Mouse (Mus musculus) heart, embryonic 11.5 days (tissue): Measurements from ENCODE around the gene Olfr486. TPM values are rescaled to one million over a fixed set of nuclear protein-coding genes. Genes with fewer than 3 reads are reported as not detected.
"Not testable (repeated sequence)": the region's sequence is repeated elsewhere in the genome, so short reads cannot be mapped to it uniquely, and the experiment has no call there.

Experiments
- ATAC-seq: fragments of 200-750 bp; cut with Nextera tagmentation; replicated peaks from 2 replicates; pipeline ENCODE4 v1.8.0; 2017; ENCODE audit warnings: moderate library complexity; ENCODE audit not compliant: insufficient number of reproducible peaks, low FRiP score, low TSS enrichment
- H3K27ac ChIP-seq: fragments of 300-500 bp; sonication (generic); 2 replicates; pipeline ENCODE4 v1.5.1; 2014; ENCODE audit warnings: mild to moderate bottlenecking, low read depth, low read length
- H3K27me3 ChIP-seq: fragments of 300-500 bp; sonication (generic); 2 replicates; pipeline ENCODE4 v1.6.1; 2014; ENCODE audit warnings: mild to moderate bottlenecking, low read length, mixed read lengths; ENCODE audit not compliant: control insufficient read depth, insufficient read depth
- H3K36me3 ChIP-seq: fragments of 300-500 bp; sonication (generic); 2 replicates; pipeline ENCODE4 v1.6.1; 2014; ENCODE audit warnings: mild to moderate bottlenecking, low read length, moderate library complexity, mixed read lengths; ENCODE audit not compliant: control insufficient read depth, insufficient read depth
- H3K4me1 ChIP-seq: fragments of 300-500 bp; sonication (generic); 2 replicates; pipeline ENCODE4 v1.6.1; 2014; ENCODE audit warnings: low read length; ENCODE audit not compliant: control insufficient read depth, insufficient read depth
- H3K4me2 ChIP-seq: fragments of 300-500 bp; sonication (generic); 2 replicates; pipeline ENCODE4 v1.6.1; 2014; ENCODE audit warnings: mild to moderate bottlenecking, moderate library complexity
- H3K4me3 ChIP-seq: fragments of 300-500 bp; sonication (generic); 2 replicates; pipeline ENCODE4 v1.5.1; 2014; ENCODE audit warnings: low read depth, low read length
- H3K9ac ChIP-seq: fragments of 300-500 bp; sonication (generic); 2 replicates; pipeline ENCODE4 v1.6.1; 2014; ENCODE audit warnings: mild to moderate bottlenecking, low read depth, low read length, moderate library complexity
- H3K9me3 ChIP-seq: fragments of 300-500 bp; sonication (generic); replicated peaks from 2 replicates; pipeline ENCODE4 v1.6.1; 2016; ENCODE audit warnings: low read length; ENCODE audit not compliant: control insufficient read depth
- WGBS: fragments of 180-500 bp; shearing (Covaris S2); extraction: QIAGEN DNeasy Blood & Tissue Kit; methylation state at CpG from one replicate; pipeline ENCODE4 v1.1.7; 2014; ENCODE audit not compliant: insufficient replicate concordance; 5-methylcytosine and 5-hydroxymethylcytosine counted together
- polyA plus RNA-seq: library from polyadenylated mRNA; unstranded; fragments of >200 nt; fragmentation: Nextera tagmentation; extraction: Ambion mirVana; gene quantifications from 2 replicates; pipeline ENCODE4 v1.2.1, GENCODE M21; 2014

The Olfr486 gene
- polyA plus RNA-seq: not detected in 2 replicates

DNA sequence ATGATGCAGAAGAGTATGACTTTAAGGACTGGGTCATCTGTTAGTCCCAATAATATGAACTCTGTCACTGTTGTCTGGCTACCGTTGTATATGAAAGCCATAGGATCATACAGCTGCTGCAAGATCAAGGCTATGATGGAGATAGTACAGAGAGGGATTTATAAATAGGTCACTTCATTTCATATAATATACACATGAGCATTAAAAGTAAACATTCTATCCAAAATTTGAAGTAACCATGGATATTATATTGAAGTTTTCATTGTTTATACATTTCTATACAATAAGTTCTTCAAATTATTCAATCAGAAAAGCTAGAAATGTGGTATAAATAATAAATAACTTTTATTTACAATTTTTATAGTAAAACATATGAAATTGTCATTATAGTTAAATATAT is at the start of gene Olfr486:
Gene Olfr486, minus strand, starts transcription at position 101 of the 400 bp plus-strand sequence.
- ATAC-seq, H3K4me3 ChIP-seq, H3K9me3 ChIP-seq, H3K27me3 ChIP-seq, H3K4me2 ChIP-seq, H3K36me3 ChIP-seq, H3K9ac ChIP-seq, H3K4me1 ChIP-seq, H3K27ac ChIP-seq: not testable (repeated sequence)
- WGBS: 94% methylated on average over 1 of the region's 1 CpGs

DNA sequence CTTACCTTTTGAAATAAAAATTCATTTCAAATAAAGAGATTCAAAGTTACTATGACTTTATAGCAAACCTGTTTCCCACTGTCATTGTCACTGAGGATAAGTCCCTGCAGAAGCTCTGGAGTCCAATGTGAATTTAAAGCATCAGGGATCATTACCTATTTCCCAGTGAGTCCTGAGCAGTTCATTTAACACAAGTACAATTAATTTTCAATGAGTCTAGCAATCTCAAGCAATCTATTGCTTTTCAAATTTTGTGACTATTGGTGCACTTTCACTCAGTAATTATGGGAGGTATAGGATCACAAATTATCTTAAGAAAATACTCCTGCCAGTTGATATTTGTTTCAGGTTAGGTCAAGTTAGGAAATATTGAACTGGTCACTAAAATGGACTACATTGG is 42.0 kb upstream of the Olfr486 start, which contains the start of gene Olfr487:
Gene Olfr487, minus strand, starts transcription at position 101 of the 400 bp plus-strand sequence.
- ATAC-seq, H3K9ac ChIP-seq, H3K4me2 ChIP-seq, H3K9me3 ChIP-seq, H3K4me1 ChIP-seq, H3K27ac ChIP-seq, H3K36me3 ChIP-seq, H3K4me3 ChIP-seq, H3K27me3 ChIP-seq: not testable (repeated sequence)

DNA sequence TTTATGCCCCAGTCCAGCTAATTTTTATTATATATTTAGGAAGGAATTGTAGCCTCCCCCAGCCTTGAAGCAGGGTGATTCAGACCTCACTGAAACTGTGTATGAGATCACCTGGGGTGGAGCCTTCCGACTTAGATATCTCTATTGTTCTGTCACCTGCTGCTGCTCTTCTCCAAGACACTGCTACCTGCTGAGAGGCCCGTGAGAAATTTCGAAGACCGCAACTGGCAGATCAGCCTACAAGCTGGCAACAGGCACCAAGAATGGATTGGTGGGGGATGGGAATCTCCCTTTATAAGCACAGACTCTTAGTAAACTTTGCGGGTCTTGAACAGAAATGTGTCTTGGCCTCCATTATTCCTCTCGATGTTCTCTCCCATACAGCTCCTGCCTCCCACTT is 24.4 kb upstream of the Olfr486 start:
- WGBS: 69% methylated on average over 6 of the region's 6 CpGs
- H3K36me3 ChIP-seq: no peaks in the 10 kb centered on the region
- H3K9me3 ChIP-seq: no peaks in the 10 kb centered on the region
- no peak overlapping the region for H3K4me2 ChIP-seq
- no peaks in the 10 kb centered on the region for H3K27me3 ChIP-seq
- H3K4me3 ChIP-seq: no peak overlapping the region
- H3K4me1 ChIP-seq: no peaks in the 10 kb centered on the region
- no peak overlapping the region for H3K9ac ChIP-seq
- no peak overlapping the region for H3K27ac ChIP-seq
- ATAC-seq: no peak

DNA sequence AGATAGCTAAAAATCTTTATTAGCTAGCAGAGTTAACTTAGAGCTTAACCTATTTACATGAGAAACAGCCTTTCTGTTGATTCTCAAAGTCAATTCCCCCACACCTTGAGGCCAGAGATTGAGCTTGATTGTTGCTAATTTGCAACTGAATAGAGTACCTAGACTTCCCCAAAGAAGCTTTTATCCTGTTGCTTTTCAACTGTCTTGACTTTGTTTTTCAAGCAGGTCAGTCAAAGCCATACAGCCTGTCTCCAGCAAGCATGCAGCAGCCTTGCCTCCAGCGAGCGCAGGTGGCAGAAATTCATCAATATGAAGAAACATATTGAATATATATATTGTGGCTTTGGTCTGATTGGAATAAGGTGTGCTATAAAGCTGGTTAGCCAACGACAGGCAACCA is 23.8 kb upstream of the Olfr486 start:
- not testable (repeated sequence) for H3K4me1 ChIP-seq, H3K9ac ChIP-seq, H3K36me3 ChIP-seq, H3K4me3 ChIP-seq, H3K27me3 ChIP-seq, H3K4me2 ChIP-seq, H3K27ac ChIP-seq, H3K9me3 ChIP-seq, ATAC-seq
- WGBS: 59% methylated on average over 3 of the region's 3 CpGs

DNA sequence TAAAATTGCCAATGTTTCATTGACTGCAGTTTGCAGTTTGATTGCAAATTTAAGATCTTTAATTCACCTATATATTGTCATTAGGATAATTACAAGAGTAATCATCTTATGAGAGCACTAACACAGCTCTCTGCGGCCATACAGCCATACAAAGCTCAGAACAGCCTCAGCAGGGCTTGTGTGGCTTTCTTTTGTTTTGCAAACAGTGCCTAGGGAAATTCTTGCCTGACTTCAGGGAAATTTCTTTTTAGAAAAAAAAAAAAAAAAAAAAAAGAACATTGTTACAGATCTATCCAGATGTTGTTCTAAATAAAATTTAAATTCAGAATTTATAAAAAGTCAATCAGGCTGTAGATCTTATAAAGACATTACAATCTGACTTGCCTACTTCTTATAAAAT is 20.2 kb upstream of the Olfr486 start:
- WGBS: 68% methylated on average over 1 of the region's 1 CpGs

DNA sequence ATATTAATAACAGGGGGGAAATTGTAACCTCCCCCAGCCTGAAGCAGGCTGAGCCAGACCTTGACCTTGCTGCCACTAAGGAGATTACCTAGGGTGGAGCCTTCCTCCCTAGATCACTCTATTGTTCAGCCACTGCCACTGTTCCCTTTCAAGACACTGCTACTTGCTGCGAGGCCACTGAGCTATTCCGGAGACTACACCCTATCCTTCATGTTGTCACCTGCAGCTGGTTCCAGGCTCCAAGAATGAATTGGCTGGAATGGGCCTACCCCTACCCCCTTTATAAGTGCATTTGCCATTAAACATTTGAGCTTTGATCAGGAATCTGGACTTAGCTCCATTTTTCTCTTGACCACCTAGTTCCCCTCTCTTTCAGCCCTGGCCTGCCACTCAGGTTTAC is 18.7 kb upstream of the Olfr486 start:
- H3K27me3 ChIP-seq, ATAC-seq, H3K27ac ChIP-seq, H3K36me3 ChIP-seq, H3K4me3 ChIP-seq, H3K4me2 ChIP-seq, H3K9me3 ChIP-seq, H3K9ac ChIP-seq, H3K4me1 ChIP-seq: not testable (repeated sequence)
- WGBS: 58% methylated on average over 2 of the region's 2 CpGs

More for the DNA sequence above, 20.2 kb upstream of the Olfr486 start:
- not testable (repeated sequence) for H3K4me1 ChIP-seq, H3K9ac ChIP-seq, H3K36me3 ChIP-seq, ATAC-seq, H3K4me3 ChIP-seq, H3K27ac ChIP-seq, H3K4me2 ChIP-seq, H3K27me3 ChIP-seq, H3K9me3 ChIP-seq

DNA sequence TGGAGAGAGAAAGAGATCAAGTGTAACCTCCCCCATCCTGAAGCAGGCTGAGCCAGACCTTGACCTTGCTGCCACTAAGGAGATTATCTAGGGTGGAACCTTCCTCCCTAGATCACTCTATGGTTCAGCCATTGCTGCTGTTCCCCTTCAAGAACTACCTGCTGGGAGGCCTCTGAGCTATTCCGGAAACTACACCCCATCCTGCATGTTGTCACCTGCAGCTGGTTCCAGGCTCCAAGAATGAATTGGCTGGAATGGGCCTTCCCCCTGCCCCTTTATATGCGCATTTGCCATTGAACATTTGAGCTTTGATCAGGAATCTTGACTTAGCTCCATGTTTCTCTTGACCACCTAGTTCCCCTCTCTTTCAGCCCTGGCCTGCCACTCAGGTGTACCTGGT is 12.7 kb upstream of the Olfr486 start:
- not testable (repeated sequence) for H3K4me3 ChIP-seq, H3K4me1 ChIP-seq, H3K36me3 ChIP-seq, H3K9ac ChIP-seq, H3K4me2 ChIP-seq, H3K27me3 ChIP-seq, H3K9me3 ChIP-seq, ATAC-seq, H3K27ac ChIP-seq
- WGBS: 76% methylated on average over 2 of the region's 2 CpGs

DNA sequence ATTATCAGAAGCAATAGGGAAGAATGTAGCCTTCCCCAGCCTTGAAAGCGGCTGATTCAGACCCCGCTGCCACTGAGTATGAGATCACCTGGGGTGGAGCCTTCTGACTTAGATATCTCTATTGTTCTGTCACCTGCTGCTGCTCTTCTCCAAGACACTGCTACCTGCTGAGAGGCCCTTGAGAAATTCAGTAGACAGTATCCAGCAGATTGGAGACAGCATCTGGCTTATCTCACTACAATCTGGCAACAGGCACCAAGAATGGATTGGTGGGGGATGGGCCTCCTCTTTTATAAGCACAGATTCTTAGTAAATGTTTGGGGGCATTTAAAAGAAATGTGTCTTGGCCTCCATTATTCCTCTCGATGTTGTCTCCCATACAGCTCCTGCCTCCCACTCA is 11.9 kb upstream of the Olfr486 start:
- not testable (repeated sequence) for ATAC-seq, H3K4me1 ChIP-seq
- 66% methylated on average over 3 of the region's 3 CpGs for WGBS

DNA sequence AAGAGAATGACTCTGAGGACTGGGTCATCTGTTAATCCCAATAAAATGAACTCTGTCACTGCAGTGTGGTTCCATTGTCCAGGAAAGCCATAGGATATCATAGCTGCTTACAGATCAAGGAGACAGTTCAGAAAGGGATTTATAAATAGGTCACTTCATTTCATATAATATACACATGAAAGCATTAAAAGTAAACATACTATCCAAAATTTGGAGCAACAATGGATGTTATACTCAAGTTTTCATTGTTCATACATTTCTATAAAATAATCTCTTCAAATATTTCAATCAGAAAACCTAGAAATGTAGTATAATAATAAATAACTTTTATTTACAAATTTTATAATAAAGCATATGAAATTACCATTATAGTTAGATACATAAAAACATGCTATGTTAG is 12.8 kb downstream of the Olfr486 start, which contains the start of gene Olfr485:
Gene Olfr485, minus strand, starts transcription at position 101 of the 400 bp plus-strand sequence.
- no peaks in the 10 kb centered on the region for H3K27me3 ChIP-seq
- no peak for ATAC-seq
- no peak within 1 kb of the TSS for H3K9ac ChIP-seq
- no peak within 1 kb of the TSS for H3K27ac ChIP-seq
- H3K36me3 ChIP-seq: no peaks in the 10 kb centered on the region
- no peaks in the 10 kb centered on the region for H3K4me1 ChIP-seq
- H3K4me2 ChIP-seq: no peak within 1 kb of the TSS
- no peak within 1 kb of the TSS for H3K4me3 ChIP-seq
- no peaks in the 10 kb centered on the region; the same call in 1 of the 2 replicates for H3K9me3 ChIP-seq

More for the DNA sequence above, 11.9 kb upstream of the Olfr486 start:
- H3K9ac ChIP-seq, H3K4me3 ChIP-seq, H3K27ac ChIP-seq, H3K36me3 ChIP-seq, H3K4me2 ChIP-seq, H3K9me3 ChIP-seq, H3K27me3 ChIP-seq: not testable (repeated sequence)
